Mouse (Mus musculus) forebrain, postnatal 0 days (tissue): ENCODE data around the gene Chrng. TPM values are rescaled to one million over a fixed set of nuclear protein-coding genes. Genes with fewer than 3 reads are reported as not detected.

Source experiments
- ATAC-seq: fragments of 200-750 bp; cut with Nextera tagmentation; 2 replicates; pipeline ENCODE4 v1.8.0; 2017; ENCODE audit warnings: mild to moderate bottlenecking, moderate library complexity
- DNase-seq: peaks from one replicate; pipeline ENCODE4 v3.0.0-alpha.2; 2015
- H3K27ac ChIP-seq: fragments of 300-500 bp; sonication (generic); 2 replicates; pipeline ENCODE4 v1.5.1; 2014; ENCODE audit warnings: low read depth, mild to moderate bottlenecking, antibody characterized with exemption, low read length, moderate library complexity, mixed read lengths
- H3K27me3 ChIP-seq: fragments of 300-500 bp; sonication (generic); 2 replicates; pipeline ENCODE4 v1.6.1; 2014; ENCODE audit warnings: mild to moderate bottlenecking, low read length, mixed read lengths; ENCODE audit not compliant: insufficient read depth
- H3K36me3 ChIP-seq: fragments of 300-500 bp; sonication (generic); 2 replicates; pipeline ENCODE4 v1.6.1; 2014; ENCODE audit warnings: mild to moderate bottlenecking, moderate library complexity; ENCODE audit not compliant: insufficient read depth
- H3K4me1 ChIP-seq: fragments of 300-500 bp; sonication (generic); 2 replicates; pipeline ENCODE4 v1.6.1; 2014; ENCODE audit warnings: antibody characterized with exemption; ENCODE audit not compliant: insufficient read depth
- H3K4me2 ChIP-seq: fragments of 300-500 bp; sonication (generic); 2 replicates; pipeline ENCODE4 v1.6.1; 2014; ENCODE audit warnings: low read depth, mild to moderate bottlenecking, moderate library complexity
- H3K4me3 ChIP-seq: fragments of 300-500 bp; sonication (generic); 2 replicates; pipeline ENCODE4 v1.5.1; 2014; ENCODE audit warnings: low read depth, low read length, mixed read lengths
- H3K9ac ChIP-seq: fragments of 300-500 bp; sonication (generic); 2 replicates; pipeline ENCODE4 v1.6.1; 2014; ENCODE audit warnings: mild to moderate bottlenecking
- H3K9me3 ChIP-seq: fragments of 300-500 bp; sonication (generic); 2 replicates; pipeline ENCODE4 v1.6.1; 2016; ENCODE audit warnings: low read length
- CTCF ChIP-seq: sonication (generic); IDR thresholded peaks from 2 replicates; pipeline ENCODE4 v1.5.1; 2016; ENCODE audit warnings: antibody characterized with exemption, control low read depth, low read depth
- WGBS: fragments of 180-500 bp; shearing (Covaris S2); extraction: QIAGEN DNeasy Blood & Tissue Kit; methylation state at CpG from one replicate; pipeline ENCODE4 v1.1.7; 2014; 5-methylcytosine and 5-hydroxymethylcytosine counted together
- polyA plus RNA-seq: library from polyadenylated mRNA; unstranded; fragments of >200 nt; fragmentation: Nextera tagmentation; extraction: Ambion mirVana; gene quantifications from 2 replicates; pipeline ENCODE4 v1.2.1, GENCODE M21; 2015
- total RNA-seq: library from RNA; depleted of rRNA; stranded (reverse); fragments of >200 nt; gene quantifications from 2 replicates; pipeline ENCODE4 v1.2.3, GENCODE M21; 2014

The Chrng gene
- total and polyA plus RNA-seq, 2 experiments from 2014 or later = not detected

DNA sequence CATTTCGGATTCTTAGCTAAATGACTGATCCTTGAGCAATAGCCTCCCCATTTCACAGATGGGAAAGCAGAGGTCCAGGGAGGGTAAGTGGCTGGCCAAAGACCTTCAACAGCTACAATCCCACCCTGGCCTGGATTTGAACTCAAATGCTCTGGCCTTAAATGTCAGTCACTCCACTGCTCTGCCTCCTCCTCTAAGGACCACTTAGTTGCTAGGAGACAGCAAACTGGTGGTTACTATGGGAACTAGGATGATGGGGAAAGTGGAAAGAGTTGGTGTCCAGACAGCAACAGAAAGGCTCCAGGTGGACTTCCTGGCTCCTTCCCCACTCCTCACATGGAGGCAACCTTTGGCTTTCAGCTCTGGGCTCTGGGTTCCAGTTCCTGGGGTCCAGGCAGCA is 33.1 kb upstream of the Chrng start:
- DNase-seq = peak; percentile 50
- ATAC-seq = 0 out of 2 replicates have a peak, but pooled peaks have one; percentile 25
- H3K9ac ChIP-seq = no peak overlapping the region

DNA sequence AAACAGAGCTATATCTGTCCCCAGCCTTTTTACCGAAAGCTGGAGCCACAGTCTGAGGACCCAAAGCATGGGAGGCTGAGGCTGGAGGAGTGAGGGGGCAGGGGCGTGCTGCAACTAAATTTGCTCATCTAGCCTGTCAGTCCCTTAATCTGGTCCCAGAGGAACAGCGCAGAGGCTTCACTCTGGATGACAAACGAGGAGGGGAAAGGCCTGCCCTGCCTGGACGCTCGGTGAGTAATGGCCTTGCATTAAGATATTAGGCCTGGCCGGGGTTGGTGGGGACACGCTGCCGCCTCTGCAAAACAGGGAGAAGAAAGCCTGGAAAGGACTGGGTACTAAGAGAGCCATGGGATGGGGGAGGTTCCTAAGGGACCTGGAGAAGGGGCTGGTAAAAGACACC is 32.1 kb upstream of the Chrng start:
- Histone ChIP-seq H3K9me3 (no peaks in the 10 kb centered on the region), H3K36me3 (no peaks in the 10 kb centered on the region), H3K9ac (no peak overlapping the region), H3K27me3 (no peaks in the 10 kb centered on the region), H3K4me1 (peaks cover 6% of the 10 kb centered on the region; the same call in 1 of the 2 replicates), H3K27ac (no peak overlapping the region), H3K4me2 (no peak overlapping the region), H3K4me3 (no peak overlapping the region)
- WGBS = 58% methylated on average over 9 of the region's 9 CpGs
- no peak for TF ChIP-seq CTCF
- DNase-seq = no peak
- no peak for ATAC-seq

More for the DNA sequence above, 33.1 kb upstream of the Chrng start:
- H3K9me3 ChIP-seq = no peaks in the 10 kb centered on the region
- H3K36me3 ChIP-seq = no peaks in the 10 kb centered on the region
- H3K27ac ChIP-seq = no peak overlapping the region
- WGBS = 77% methylated on average over 1 of the region's 1 CpGs
- no peaks in the 10 kb centered on the region for H3K27me3 ChIP-seq
- no peak for TF ChIP-seq CTCF
- H3K4me1 ChIP-seq = peaks cover 6% of the 10 kb centered on the region; the same call in 1 of the 2 replicates
- H3K4me3 ChIP-seq = no peak overlapping the region
- H3K4me2 ChIP-seq = no peak overlapping the region

DNA sequence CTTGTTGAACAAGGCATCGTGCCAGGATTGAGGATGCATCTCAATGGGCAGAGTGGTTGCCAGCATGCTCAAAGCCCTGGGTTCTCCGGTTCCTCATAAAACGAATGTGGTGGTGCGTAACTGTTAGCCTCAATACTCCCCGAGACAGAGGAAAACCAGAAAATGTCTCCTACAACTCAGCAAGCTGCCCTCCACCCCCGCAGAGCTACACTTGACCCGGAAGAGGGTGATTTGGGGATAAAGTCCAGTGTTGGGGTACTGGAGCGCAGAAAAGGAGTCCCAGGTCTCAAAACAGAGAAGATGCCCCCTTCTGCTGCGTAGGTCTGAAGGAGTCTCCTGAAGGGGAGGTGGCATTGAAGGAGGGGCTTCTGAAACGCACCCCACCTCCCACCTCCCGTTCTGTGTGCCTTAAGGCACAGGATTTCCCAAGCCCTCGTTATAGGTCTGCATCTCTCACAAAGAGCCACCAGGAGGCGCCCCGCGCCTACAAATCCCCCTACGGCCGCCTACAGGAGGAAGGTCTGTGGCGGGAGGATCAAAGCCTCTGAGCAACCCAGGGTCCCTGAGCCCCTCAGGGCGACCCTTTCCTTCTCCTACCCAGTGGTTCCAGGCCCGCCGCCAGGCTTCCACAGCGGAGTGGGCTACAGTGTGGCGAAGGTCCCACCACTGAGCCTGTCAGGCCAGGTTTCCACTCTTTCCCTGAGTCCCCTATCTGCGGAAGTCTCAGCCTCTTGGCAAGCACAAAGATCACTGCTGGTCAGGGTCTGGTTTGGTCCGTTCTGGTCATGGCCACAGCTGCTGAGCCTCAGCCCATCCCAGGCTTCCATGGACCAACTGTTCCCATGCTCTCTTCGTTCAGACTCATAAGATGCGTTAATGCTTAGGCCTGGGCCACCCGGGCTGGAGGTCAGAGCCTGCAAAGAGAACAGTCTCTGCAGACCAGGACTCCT is 30.2 kb upstream of the Chrng start:
- peak; percentile 73 for TF ChIP-seq CTCF
- Histone ChIP-seq H3K4me1 (peaks cover 6% of the 10 kb centered on the region; the same call in 1 of the 2 replicates), H3K27me3 (no peaks in the 10 kb centered on the region), H3K4me3 (no peak overlapping the region), H3K9me3 (no peaks in the 10 kb centered on the region), H3K4me2 (no peak overlapping the region), H3K9ac (no peak overlapping the region), H3K36me3 (no peaks in the 10 kb centered on the region), H3K27ac (no peak overlapping the region)
- 24% methylated on average over 28 of the region's 28 CpGs for WGBS
- DNase-seq (peak; percentile 74), ATAC-seq (peak; percentile 47)

DNA sequence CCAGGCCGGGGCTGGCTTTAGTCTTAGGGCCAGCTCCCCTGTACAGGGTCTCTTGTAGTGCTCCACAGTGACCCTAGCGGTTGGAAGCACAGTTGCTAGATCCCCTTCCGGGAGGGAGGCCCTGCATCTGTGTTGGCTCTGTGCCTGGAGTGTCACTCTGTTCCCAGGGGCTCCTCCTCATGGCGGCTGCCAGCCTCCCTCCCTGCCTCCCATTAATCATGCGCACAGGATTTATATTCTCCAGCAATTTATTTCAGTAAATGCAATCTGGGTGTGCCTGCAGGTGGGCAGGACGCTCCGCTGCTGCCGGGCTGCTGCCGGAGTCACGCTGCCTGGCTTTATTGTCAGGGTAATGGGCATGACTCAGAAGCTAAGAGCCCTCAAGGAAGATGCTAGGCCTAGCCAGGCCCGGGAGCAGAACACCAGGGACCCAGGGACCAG is 28.6 kb upstream of the Chrng start:
- no peaks in the 10 kb centered on the region for H3K36me3 ChIP-seq
- H3K27ac ChIP-seq = no peak overlapping the region
- TF ChIP-seq CTCF = peak; percentile 68
- ATAC-seq = peak; percentile 89
- H3K9ac ChIP-seq = no peak overlapping the region
- H3K27me3 ChIP-seq = no peaks in the 10 kb centered on the region
- H3K4me3 ChIP-seq = no peak overlapping the region
- DNase-seq = peak; percentile 83
- H3K4me1 ChIP-seq = 0 out of 2 replicates have a peak, but pooled peaks cover 6% of the 10 kb centered on the region
- H3K4me2 ChIP-seq = no peak overlapping the region
- no peaks in the 10 kb centered on the region for H3K9me3 ChIP-seq
- 4% methylated on average over 11 of the region's 11 CpGs for WGBS

DNA sequence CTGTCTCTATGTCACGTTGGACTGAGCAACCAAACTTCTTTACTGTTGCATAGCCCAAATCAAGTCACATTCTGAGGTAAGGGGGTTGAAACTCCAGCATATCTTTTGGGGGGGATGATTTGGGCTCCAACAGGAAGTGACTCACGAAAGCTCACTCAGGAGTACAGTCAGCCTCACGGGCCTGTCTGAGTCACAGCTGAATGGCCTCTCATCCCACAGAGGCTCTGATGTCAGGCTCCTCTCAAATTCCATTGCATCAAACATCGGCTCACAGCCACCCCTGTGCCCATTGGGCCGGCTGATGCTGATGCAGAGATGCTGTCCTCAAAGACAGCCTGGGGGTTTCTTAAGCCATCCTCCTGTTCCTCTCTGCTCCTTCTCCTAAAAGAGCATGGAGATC is 23.6 kb upstream of the Chrng start:
- WGBS = 66% methylated on average over 5 of the region's 5 CpGs
- no peak for TF ChIP-seq CTCF

DNA sequence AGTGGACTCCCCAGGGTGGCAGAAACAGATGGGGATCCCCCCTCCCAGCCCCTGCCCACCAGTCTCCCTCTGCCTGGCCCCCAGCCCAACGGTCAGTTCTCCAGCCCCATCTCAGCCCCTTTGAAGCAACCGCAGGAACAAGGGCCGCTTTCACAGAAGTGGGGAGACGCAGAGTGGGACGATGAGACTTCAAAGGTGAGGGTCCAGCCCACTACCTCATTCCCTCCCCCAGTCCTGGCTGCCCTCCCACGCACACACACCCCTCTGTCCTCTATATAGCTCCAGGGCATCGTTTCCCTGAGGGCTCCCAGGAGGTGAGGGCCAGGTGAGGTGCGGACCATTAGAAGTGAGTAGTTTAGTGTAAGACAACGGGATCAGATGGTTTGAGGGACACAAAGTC is 21.4 kb upstream of the Chrng start, which contains the start of gene Prss56:
Prss56 (plus strand) TSS at position 301 of the 400 bp plus-strand sequence.
- no peak for TF ChIP-seq CTCF
- ATAC-seq = no peak
- H3K4me1 ChIP-seq = no peaks in the 10 kb centered on the region
- no peak for DNase-seq
- no peak within 1 kb of the TSS for H3K4me2 ChIP-seq
- no peaks in the 10 kb centered on the region for H3K36me3 ChIP-seq
- no peak within 1 kb of the TSS for H3K4me3 ChIP-seq
- H3K27ac ChIP-seq = no peak within 1 kb of the TSS
- no peak within 1 kb of the TSS for H3K9ac ChIP-seq
- no peaks in the 10 kb centered on the region for H3K9me3 ChIP-seq
- H3K27me3 ChIP-seq = peaks cover 20% of the 10 kb centered on the region
- WGBS = 42% methylated on average over 9 of the region's 9 CpGs

More for the DNA sequence above, 23.6 kb upstream of the Chrng start:
- ATAC-seq (no peak), DNase-seq (no peak)
- Histone ChIP-seq H3K36me3 (no peaks in the 10 kb centered on the region), H3K27ac (no peak overlapping the region), H3K27me3 (peaks cover 12% of the 10 kb centered on the region), H3K4me3 (no peak overlapping the region), H3K4me1 (0 out of 2 replicates have a peak, but pooled peaks cover 3% of the 10 kb centered on the region), H3K9ac (no peak overlapping the region), H3K4me2 (no peak overlapping the region), H3K9me3 (no peaks in the 10 kb centered on the region)
